Mouse (Mus musculus): Measurements from ENCODE around the gene Odf2. TPM values are rescaled to one million over a fixed set of nuclear protein-coding genes. Genes with fewer than 3 reads are reported as not detected.
"Not testable (repeated sequence)": the region's sequence is repeated elsewhere in the genome, so short reads cannot be mapped to it uniquely, and the experiment has no call there.

Gene Odf2
- total RNA-seq, 4 experiments from 2014 or later = 31.2 to 80.8 (median 57.9) TPM

DNA sequence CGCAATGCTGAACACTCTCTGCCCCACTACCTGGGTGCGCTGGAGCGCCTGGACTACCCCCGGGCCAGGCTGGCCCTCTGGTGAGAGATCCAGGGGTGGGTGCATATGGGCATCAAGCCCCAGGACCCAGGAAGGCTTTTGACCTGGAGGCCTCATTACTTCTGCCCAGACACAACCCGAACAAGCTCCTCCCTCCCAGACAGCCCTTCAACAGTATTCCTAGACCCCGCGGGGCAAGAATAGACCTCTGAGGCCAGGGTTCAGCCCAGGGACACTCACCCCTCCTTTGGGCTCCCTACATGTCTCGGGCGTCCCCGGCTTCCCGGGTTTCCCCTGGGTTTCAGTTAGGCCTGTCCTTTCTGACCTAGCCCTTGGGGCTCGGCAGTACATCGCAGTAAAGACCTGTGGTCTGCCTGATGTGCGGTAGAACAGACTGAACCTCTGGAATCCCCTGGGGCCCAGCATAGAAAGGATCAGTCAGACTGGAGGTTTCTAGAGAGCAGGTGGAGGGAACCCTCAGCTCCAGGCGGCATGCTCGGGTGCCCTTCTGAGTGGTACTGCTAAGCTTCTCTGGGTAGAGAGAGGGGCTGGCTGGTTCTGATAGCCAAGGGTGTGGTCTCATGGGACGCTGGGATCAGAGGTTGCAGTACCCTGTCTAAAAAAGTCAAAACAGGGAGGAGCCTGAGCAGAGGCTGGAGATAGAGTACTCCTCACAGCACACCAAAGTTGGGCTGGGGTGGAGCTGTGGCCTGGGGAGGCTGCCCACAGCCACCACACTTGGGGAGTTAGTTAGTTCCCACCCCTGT is 19.2 kb upstream of the Odf2 start:
- DNase-seq = no peak

DNA sequence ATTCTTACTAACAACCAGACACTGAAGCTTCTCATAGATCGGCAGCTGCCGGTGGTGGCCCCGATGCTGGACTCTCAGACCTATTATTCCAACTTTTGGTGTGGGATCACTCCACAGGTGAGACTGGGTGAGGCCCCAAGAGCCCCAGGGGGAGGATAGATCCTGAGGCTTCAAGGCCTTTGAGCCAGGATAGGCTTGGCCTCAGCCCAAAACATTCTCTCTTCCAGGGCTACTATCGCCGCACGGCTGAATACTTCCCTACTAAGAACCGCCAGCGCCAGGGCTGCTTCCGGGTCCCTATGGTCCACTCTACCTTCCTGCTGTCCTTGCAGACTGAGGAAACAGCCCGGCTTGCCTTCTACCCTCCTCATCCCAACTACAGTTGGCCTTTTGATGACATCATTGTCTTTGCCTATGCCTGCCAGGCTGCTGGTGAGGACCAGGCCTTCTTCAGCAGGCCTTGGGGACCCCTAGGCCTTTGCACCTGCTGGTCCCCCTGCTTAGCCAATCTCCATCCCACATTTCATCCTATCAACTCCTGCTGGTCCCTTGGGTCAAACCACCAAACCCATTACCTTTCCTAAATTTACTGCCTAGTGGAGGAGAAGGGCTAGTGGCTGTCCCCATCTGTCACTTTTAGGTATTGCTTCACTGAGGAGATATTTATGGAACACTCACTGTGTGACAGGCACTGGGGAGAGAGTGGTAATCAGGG is 16.3 kb upstream of the Odf2 start:
- no peak for DNase-seq

DNA sequence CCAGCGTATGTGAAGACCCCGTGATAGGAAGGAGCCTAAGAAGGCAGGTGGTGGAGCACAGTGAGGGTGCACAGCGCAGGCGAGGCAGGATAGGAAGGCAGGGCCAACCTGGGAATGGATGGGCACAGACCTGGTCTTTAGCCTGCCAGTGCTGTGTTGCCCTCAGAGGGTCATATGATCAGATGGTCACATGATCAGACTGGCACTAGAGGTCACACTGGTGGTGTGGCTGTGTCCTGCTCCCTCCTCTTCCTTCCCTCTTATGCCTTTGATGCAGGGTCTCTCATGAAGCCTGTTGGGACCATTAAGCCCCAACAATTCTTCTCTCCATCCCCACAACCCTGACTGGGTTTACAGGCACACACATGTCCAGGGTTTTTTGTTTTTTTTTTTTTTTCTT is 15.2 kb upstream of the Odf2 start:
- DNase-seq = no peak

DNA sequence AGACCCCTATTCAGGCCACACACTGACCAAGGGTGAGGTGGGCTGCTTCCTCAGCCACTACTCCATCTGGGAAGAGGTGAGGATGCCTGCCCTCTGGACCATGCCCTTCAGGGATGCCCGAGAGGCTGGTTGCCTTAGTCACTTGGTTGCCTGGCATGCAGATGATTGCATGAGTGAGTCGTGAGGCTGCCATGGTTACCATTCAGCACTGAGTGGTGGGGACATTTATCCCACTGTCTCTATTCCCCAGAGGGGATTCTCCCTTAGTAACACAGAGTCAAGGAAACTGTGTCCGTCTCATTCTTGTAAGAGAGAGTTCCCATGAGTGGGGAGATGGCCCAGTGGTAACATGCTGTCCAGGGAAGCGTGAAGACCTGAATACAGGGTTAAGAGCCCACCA is 11.0 kb upstream of the Odf2 start:
- no peak for DNase-seq

DNA sequence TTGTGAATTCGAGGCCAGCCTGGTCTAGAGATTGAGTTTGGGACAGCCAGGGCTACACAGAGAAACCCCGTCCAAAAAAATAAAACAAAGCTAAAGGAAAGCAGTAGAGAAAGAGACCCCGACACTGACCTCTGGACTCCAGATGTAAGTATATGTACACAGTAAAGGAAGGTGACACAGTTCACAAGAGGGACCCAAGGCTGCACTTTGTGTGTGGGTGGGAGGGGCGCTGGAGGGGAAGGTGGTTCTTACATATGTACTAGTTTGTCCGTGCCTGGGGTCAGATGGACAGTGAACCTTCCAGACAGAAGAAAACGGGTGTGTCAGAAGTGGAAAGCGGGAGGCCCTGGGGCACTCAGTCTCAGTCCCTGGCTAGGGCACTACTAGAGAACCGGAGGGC is 9.8 kb upstream of the Odf2 start:
- no peak for DNase-seq

DNA sequence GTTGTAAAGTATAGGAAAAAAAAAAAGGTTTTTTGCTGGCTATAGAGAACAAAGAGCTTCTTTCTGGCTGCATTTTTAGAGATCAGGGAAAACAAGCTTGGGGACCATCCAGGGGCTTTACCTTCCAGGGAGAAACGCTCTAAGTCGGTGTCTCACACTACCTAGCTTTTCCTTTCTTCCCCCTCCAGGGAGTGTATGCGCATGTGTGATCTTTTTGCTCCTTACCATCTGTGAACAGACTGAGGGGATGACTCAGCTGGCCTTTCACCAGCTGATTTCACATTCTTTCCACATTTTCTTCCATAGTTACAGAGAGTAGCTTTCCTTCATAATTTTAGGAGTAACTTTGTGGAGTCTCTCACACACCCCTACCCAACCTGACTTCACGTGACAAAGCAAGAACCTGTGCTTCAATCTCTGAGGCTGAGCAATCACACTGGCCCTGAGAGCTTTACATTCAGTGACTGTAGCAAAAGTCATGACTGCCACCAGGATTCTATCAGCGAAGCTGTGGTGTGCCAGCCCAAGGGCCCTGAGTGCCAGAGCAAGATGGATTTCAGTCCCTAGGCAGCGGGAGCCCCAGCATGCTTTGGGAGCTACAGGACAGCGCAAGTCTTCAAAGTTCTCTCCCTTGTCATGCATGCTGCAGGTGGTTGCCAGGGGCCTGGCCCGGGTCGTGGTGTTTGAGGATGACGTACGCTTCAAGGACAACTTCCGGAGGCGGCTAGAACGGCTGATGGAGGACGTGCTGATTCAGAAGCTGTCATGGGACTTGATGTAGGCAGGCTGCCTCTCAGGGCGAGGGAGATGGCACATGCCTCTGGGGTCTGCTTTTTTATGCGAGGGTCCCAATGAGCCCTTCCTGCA is 8.8 kb upstream of the Odf2 start:
- peak; percentile 84 for DNase-seq

DNA sequence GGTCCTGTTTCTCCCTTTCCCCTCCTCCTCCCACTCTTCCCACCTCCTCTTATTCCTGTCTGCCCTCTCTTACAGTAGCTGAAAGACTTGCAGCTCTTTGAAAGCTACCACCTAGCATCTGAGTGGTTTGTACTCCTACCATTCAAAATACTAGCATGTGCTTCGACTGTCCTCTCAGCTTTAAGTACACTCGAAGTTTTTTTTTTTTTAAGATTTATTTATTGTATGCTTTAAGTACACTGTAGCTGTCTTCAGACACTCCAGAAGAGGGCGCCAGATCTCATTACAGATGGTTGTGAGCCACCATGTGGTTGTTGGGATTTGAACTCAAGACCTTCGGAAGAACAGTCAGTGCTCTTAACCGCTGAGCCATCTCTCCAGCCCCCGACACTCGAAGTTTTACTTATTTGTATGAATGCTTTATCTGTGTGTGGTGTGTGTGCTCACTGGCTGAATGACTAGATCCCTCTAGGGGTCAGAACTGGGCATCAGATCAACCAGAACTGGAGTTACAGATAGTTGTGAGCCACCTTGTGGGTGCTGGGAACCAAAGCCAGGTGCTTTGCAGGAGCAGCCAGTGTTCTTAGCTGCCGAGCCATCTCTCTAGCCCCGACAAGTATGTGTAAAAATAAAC is 2.2 kb upstream of the Odf2 start:
- DNase-seq = not testable (repeated sequence)

DNA sequence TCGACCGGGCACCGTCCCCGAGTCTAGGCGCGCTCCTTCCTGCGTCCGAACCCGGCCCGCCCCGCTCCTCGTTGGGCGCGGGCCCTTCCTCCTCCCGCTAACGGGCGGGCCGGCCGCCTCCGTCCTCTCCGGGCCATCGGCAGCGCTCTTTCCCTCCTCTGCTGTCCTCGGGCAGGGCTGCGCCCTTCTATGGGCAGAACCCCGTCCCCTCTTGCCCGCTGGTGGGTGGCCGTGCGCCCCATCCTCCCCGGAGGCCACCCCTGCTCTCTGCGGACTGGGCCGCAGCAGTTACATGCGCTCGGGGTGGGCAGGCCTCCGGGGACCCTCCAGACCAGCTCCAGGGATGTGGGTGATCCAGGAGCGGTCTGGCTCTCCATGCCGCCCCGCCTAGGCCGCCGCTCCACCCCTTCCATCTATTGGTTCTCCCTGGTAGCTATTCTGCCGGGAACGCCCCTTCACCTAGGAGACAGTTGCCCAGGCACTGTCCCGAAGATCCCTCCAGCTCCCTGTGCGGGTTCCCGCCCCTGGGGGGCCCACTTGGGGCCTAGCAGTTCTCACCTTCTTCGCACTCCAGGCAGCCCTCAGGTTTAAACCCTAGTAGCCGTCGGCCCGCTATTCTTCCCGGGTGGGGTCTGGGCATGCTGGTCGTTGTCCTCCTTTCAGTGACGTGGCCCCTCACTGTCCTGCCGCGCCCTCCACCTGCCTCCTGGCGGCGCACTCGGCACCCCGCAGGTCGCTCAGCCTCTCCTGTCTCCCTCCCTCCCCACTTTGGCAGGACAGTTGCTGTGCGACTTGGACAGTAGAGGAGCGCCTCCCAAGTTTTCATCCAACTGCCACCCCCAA is 1.2 kb downstream of the Odf2 start:
- peak; percentile 89 for DNase-seq

DNA sequence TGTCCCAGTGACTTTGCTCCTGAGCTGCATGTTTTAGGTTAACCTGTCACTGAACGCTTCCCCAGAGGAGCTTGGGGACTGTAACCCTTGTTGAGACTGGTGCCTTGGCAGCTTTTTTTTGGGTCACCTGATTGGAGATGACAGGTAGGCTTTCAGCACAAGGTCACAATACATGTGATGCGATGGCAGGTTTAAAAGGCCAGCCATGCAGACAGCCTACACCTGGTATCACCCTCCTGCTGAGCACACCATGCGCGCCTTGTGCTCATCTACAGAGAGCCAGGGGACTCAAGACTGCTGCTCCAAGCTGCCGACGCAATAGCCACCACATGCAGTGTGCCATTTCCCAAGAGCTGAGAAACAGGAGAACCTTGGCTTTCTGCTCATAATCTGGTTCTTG is 2.8 kb downstream of the Odf2 start:
- DNase-seq = no peak

DNA sequence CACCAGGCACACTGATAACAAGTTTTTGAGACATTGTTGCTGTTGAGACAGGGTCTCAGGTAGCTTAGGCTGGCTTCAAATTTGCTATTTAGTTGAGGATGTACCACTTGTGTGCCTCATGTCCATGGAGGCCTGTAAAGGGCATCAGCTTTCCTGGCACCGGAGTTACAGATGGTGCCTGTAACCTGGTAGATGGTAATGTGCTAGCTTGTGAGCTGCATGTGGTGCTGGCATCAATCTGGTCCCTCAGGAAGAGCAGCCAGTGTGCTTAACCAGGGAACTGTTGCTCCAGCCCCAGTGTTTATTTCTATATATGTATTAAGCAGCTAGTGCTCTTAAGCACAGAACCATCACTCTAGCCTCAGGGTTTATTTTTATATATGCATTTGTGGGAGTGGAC is 7.0 kb downstream of the Odf2 start:
- DNase-seq = no peak

DNA sequence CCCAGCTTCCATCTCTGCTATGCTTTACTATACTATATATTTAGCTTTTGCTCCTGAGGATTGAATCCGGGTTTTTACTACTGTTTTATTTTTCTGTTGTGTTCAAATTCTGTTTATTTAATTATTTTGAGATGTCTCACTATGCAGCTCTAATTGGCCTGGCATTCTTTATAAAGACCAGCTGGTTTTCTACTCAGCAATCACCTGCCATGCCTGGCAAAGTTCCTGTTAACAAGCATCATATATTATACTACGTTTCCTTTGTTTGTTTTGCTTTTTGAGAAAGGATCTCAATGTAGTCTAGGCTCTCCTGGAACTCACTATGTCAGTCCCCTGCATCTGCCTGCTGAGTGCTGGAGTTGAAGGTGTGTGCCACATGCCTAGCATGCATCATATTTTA is 8.3 kb downstream of the Odf2 start:
- DNase-seq = no peak

DNA sequence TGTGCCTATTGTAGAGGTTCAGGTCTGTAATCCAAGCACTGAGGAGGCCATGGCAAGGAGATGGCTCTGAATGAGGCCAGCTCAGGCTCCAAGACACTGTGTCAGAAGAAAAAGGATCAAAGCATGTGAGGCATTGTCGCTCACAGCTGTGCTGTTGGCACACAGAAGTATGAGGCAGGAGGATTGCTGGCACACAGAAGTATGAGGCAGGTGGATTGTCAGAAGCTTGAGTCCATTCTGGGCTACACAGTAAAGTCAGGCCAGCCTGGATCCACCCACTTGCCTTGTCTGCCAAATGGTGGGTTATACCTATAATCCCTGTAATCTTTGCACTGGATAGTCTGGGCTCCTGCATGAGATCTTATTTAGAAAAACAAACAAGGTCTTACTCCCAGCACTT is 9.1 kb downstream of the Odf2 start:
- no peak for DNase-seq

DNA sequence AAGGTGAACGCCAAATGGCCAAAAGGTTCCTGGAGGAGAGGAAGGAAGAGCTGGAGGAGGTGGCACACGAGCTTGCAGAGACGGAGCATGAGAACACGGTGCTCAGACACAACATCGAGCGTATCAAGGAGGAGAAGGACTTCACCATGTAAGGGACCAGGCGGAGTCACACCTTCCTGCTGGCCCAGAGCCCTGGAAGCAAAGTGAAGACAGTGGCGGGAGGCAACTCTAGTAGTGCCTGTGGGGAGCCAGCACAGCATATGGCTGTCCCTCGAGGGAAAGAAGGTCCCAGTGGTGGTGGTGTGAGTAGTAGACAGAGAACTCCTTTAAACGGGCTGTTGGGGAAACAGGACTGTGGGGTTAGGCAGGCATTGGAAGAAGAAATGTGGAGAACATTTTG is 13.2 kb downstream of the Odf2 start:
- DNase-seq = no peak

DNA sequence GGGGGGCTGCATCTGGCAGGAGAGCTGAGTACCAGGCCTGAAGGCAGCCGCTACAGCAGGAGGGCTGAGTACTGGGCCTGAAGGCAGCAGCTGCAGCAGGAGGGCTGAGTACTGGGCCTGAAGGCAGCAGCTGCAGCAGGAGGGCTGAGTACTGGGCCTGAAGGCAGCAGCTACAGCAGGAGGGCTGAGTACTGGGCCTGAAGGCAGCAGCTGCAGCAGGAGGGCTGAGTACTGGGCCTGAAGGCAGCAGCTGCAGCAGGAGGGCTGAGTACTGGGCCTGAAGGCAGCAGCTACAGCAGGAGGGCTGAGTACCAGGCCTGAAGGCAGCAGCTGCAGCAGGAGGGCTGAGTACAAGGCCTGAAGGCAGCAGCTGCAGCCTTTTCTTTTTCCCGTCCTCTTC is 19.1 kb downstream of the Odf2 start:
- DNase-seq = not testable (repeated sequence)

DNA sequence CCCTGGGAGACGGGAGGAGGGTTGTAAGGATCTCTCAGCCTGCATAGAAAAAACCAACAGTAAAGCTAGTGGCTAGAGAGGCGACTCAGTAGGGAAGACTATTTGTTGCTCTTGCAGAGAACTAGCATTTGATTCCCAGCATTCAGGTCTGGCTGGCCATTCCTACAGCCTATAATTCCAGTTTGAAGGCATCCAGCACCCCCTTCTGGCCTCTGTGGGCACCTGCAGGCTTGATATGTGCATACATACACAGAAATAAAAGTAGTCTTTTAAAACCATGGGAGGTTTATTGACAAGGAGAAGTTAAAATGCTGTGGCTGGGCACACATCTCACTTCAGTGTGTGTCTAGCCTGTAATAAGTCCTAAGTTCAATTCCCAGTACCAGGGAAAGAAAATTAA is 21.0 kb downstream of the Odf2 start:
- no peak for DNase-seq

DNA sequence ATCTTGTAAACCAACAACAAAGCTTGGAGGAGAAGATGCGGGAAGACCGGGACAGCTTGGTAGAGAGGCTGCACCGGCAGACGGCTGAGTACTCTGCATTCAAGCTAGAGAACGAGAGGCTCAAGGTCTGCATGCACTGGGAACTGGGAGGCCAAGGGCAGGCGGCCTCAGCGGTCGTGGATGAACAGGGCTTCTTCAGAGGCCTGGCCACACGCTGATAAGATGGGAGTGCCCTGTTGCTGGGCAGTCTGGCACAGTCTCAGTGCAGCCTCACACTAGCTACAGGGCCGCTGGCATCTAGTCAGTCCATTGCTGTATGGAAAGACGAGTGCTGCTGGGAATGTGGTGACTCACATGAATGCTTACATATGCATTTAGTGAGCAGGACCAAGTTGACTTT is 28.6 kb downstream of the Odf2 start:
- DNase-seq = peak; percentile 69

DNA sequence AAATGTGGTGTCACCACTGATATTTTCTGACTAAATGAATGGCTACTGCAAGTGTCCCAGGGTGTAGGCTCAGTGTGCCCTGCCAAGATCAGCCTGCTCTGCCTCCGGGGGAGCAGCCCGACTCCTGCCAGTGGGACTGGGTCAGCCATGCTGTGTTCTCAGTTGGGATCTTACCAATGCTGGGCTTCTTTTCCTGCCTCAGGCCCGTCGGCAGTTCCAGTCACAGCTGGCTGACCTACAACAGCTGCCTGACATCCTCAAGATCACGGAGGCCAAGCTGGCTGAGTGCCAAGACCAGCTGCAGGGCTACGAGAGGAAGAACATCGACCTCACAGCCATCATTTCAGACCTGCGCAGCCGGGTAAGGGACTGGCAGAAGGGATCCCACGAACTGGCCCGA is 33.0 kb downstream of the Odf2 start:
- DNase-seq = peak; percentile 15

DNA sequence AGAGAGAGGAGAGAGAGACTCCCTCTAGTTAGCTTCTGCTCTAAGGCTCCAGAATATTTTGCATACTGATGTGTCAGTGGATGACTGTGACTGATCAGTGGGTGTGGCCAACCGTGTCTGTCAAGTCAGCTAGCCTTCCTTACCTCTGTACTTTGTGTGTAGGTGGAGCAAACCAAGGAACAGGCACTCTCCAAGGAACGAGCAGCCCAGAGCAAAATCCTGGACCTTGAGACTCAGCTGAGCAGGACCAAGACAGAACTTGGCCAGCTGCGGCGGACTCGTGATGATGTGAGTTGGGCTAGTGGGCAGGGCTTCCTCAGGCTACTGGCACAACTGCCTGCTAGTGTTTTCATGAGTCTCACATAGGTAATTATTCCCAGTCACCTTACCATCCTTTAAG is 37.5 kb downstream of the Odf2 start:
- DNase-seq = no peak

DNA sequence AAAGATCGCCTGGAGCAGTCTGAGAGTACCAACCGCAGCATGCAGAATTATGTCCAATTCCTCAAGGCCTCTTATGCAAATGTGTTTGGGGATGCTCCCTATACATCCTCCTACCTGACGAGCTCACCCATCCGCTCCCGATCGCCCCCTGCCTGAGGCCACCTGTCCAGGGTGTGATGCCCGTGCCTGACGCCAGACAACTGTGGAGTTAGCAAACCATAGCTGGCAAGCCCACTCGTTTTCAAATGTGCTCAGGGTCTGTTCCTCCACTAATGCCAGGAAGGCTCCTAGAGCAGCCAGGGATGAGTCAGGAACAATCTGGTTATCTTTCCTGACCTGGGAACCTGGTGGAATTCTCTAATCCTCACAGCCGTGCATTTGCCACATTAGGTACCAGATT is 41.5 kb downstream of the Odf2 start:
- DNase-seq = no peak

DNA sequence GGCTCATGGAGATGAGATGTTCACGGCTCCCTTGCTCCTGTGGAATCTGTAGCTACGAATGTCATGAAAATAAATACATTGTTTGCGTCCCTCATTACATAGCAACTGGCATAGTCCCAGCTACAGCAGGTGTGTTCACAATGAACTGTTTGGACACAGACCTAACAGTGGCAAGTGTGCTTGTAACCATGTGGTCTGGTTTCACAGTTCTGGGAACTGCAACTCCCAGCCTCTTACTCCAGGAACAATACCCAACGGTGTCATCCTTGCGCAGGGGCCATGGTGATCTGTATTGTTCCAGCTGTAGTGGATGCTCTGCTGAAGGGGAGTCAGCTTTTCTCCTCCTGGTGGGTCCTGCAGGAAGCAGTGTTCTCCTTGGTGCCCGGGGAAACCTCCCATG is 42.2 kb downstream of the Odf2 start:
- DNase-seq = no peak

DNA sequence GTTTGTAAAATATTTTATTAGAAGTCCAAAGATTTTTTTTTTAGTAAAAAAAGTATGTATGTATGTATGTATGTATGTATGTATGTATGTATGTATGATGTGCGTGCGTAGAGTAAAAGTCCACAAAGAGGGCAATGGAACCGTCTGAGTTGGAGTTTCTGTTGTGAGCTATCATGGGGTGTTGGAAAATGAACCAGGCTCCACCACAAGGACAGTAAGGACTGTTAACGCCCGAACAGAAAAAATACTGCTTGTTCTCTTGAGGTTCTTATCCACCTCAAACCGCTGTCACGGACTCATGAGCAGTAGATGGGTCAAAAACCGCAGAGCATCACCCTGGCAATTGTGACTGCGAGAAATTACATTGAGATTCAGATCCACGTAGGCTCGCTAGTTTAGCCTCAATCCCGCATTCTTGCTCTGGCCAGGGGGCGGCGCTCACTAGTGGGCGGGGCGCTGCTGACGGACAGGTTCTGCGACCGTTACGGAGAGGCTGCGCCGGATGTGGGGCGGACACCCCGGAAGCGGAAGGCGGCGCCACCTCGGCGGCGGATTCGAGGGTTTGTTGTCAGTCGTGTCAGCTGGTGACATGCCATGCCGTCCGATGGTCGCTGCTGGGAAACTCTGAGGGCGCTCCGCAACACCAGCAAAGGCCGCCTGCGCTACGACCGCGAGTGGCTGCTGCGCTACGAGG is 46.0 kb downstream of the Odf2 start, which contains the start of gene Gle1:
TSS of gene Gle1 (plus strand) at position 521 of the 694 bp plus-strand sequence.
- DNase-seq = peak; percentile 94
